Mouse (Mus musculus): ENCODE data around the gene Gp1bb.

- TF ChIP-seq CTCF (IDR thresholded peaks at IDR 0.05; ENCODE audit: control insufficient read depth, insufficient read depth, insufficient read length), result no peak
- TF ChIP-seq USF1 (IDR thresholded peaks at IDR 0.05; ENCODE audit: low read depth), result no peak
Observed at GRCm38 (mm10) chr16:18636401-18636800, 14.2 kb upstream of the Gp1bb start.

Measured in C2C12 (cell line).